Mouse (Mus musculus) intestine, embryonic 16.5 days (tissue): ENCODE measurements at regions not wholly inside any gene's neighbourhood (a gene's known extent, or its start where the extent isn't known, plus 50 kb on each side); places are given as distances from the start of the nearest gene placed in this dataset.

Experiments
- ATAC-seq: fragments of 200-750 bp; cut with Nextera tagmentation; 2 replicates; pipeline ENCODE4 v1.8.0; 2017; ENCODE audit warnings: moderate TSS enrichment, moderate library complexity
- H3K27ac ChIP-seq: fragments of 300-500 bp; sonication (generic); 2 replicates; pipeline ENCODE4 v1.5.1; 2014; ENCODE audit warnings: mild to moderate bottlenecking, low read length
- H3K27me3 ChIP-seq: fragments of 300-500 bp; sonication (generic); replicated peaks from 2 replicates; pipeline ENCODE4 v1.6.1; 2014; ENCODE audit warnings: low read length, control low read depth, mixed read lengths; ENCODE audit not compliant: control insufficient read depth, insufficient read depth
- H3K36me3 ChIP-seq: fragments of 300-500 bp; sonication (generic); 2 replicates; pipeline ENCODE4 v1.6.1; 2014; ENCODE audit warnings: low read length, control low read depth; ENCODE audit not compliant: control insufficient read depth, insufficient read depth
- H3K4me1 ChIP-seq: fragments of 300-500 bp; sonication (generic); 2 replicates; pipeline ENCODE4 v1.6.1; 2014; ENCODE audit warnings: low read length, control low read depth, mixed read lengths; ENCODE audit not compliant: control insufficient read depth, insufficient read depth
- H3K4me2 ChIP-seq: fragments of 300-500 bp; sonication (generic); 2 replicates; pipeline ENCODE4 v1.6.1; 2014; ENCODE audit warnings: low read depth, low read length, control low read depth
- H3K4me3 ChIP-seq: fragments of 300-500 bp; sonication (generic); 2 replicates; pipeline ENCODE4 v1.5.1; 2014; ENCODE audit warnings: mild to moderate bottlenecking, low read length
- H3K9ac ChIP-seq: fragments of 300-500 bp; sonication (generic); 2 replicates; pipeline ENCODE4 v1.6.1; 2014; ENCODE audit warnings: low read depth, low read length
- H3K9me3 ChIP-seq: fragments of 300-500 bp; sonication (generic); 2 replicates; pipeline ENCODE4 v1.6.1; 2016; ENCODE audit warnings: low read length, control low read depth; ENCODE audit not compliant: control insufficient read depth
- WGBS: fragments of 180-500 bp; shearing (Covaris S2); extraction: QIAGEN DNeasy Blood & Tissue Kit; methylation state at CpG from one replicate; pipeline ENCODE4 v1.1.7; 2014; 5-methylcytosine and 5-hydroxymethylcytosine counted together

DNA sequence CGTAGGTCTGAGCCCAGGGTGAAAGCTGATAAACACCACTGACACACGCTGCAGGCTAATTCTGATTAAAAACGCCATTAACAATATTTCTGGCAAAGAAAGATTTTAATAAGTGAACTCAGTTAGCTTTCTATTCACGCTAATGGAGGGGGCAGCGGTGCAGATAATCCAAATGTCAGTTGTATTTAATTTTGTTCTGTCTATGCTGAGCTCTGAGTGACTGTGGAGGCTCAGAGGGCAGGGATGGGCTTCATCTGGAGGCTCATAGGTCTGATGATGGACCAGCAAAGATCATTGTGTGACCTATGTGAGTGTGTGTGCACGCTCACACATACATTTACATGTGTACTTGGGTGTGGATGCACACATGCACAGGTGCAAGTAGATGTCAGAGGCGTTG is 134.3 kb upstream of the Thsd7b start:
- no peaks in the 10 kb centered on the region for H3K9me3 ChIP-seq
- 81% methylated on average over 7 of the region's 7 CpGs for WGBS

DNA sequence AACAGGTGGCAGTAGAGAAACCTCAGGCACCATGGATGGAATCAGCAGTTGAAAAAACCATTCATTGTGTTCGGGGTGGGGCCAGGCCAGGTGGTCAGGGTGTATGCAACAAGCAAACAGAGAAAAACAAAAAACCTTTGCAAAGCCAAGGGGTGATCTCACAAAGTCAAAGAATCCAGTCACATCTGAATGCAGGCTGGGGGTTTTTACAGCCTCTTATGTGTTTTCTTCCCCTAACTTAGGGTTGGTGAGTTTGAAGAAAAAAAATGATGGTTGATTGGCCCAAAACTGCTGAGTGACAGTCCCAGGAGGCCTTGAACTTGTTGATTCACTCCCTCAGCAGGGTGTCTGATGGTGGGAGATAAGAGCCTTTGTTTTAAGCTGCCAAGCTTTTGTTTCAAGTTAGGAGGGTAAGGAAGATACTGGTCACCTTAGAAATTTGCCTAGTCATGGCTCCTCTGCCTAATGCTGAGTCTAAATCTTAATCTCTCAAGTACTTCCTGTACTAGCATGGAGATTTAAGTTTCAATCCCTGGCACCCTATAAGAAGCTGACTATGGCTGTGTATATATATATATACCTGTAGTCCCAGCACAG is 166.0 kb upstream of the Thsd7b start:
- Histone ChIP-seq H3K4me2 (no peak overlapping the region), H3K9ac (no peak overlapping the region), H3K27me3 (no peaks in the 10 kb centered on the region), H3K27ac (no peak overlapping the region), H3K36me3 (no peaks in the 10 kb centered on the region), H3K4me3 (no peak overlapping the region), H3K4me1 (no peaks in the 10 kb centered on the region), H3K9me3 (no peaks in the 10 kb centered on the region)
- 69% methylated on average over 1 of the region's 1 CpGs for WGBS
- no peak for ATAC-seq

More for the DNA sequence above, 134.3 kb upstream of the Thsd7b start:
- H3K27ac ChIP-seq, result no peak overlapping the region
- H3K27me3 ChIP-seq, result no peaks in the 10 kb centered on the region
- no peak for ATAC-seq
- H3K4me3 ChIP-seq, result no peak overlapping the region
- H3K4me2 ChIP-seq, result no peak overlapping the region
- H3K9ac ChIP-seq, result no peak overlapping the region
- no peaks in the 10 kb centered on the region for H3K4me1 ChIP-seq
- no peaks in the 10 kb centered on the region for H3K36me3 ChIP-seq

- no peak overlapping the region for H3K4me2 ChIP-seq
- no peak overlapping the region for H3K9ac ChIP-seq
- H3K4me3 ChIP-seq, result no peak overlapping the region
- H3K36me3 ChIP-seq, result no peaks in the 10 kb centered on the region
- 79% methylated on average over 8 of the region's 8 CpGs for WGBS
- no peaks in the 10 kb centered on the region for H3K4me1 ChIP-seq
- H3K27me3 ChIP-seq, result no peaks in the 10 kb centered on the region
- no peak overlapping the region for H3K27ac ChIP-seq
- no peaks in the 10 kb centered on the region for H3K9me3 ChIP-seq
- ATAC-seq, result no peak
Measured at GRCm38 (mm10) chr1:129100997-129101396, 172.1 kb upstream of the Thsd7b start.

GRCm38 (mm10) chr1:129078274-129078673 is 194.8 kb upstream of the Thsd7b start:
- Histone ChIP-seq H3K4me3 (no peak overlapping the region), H3K27me3 (no peaks in the 10 kb centered on the region), H3K4me1 (no peaks in the 10 kb centered on the region), H3K27ac (no peak overlapping the region), H3K9me3 (no peaks in the 10 kb centered on the region), H3K9ac (no peak overlapping the region), H3K36me3 (no peaks in the 10 kb centered on the region), H3K4me2 (no peak overlapping the region)
- 68% methylated on average over 3 of the region's 3 CpGs for WGBS
- ATAC-seq, result no peak

GRCm38 (mm10) chr1:129057182-129057581 is 215.9 kb upstream of the Thsd7b start:
- H3K9ac ChIP-seq, result no peak overlapping the region

DNA sequence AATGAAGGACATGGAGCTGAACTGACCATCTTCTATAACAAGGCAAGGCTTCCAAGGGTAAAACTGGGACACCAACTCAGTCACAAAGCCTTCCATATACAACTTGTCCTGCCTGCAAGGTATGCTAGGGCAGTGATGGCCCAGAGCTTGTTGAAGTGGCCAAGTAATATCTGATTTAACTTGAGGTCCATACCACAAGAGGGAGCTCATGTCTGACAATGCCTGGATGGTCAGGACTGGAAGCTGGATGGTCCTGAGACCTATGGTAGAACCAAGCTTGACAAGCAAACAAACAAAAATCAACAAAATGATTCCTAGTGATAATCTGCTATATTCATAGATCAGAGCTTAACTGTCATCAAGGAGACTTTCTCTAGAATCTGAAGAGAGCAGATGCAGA is 217.8 kb upstream of the Thsd7b start:
- H3K4me1 ChIP-seq, result no peaks in the 10 kb centered on the region
- H3K9me3 ChIP-seq, result no peaks in the 10 kb centered on the region
- H3K27me3 ChIP-seq, result no peaks in the 10 kb centered on the region
- no peaks in the 10 kb centered on the region for H3K36me3 ChIP-seq
- no peak overlapping the region for H3K27ac ChIP-seq
- no peak overlapping the region for H3K4me2 ChIP-seq
- H3K4me3 ChIP-seq, result no peak overlapping the region
- ATAC-seq, result no peak
- no peak overlapping the region for H3K9ac ChIP-seq

More at GRCm38 (mm10) chr1:129057182-129057581, 215.9 kb upstream of the Thsd7b start:
- Histone ChIP-seq H3K9me3 (no peaks in the 10 kb centered on the region), H3K4me3 (no peak overlapping the region), H3K36me3 (no peaks in the 10 kb centered on the region), H3K27ac (no peak overlapping the region), H3K27me3 (no peaks in the 10 kb centered on the region), H3K4me2 (no peak overlapping the region), H3K4me1 (no peaks in the 10 kb centered on the region)
- ATAC-seq, result no peak
- 69% methylated on average over 6 of the region's 6 CpGs for WGBS

GRCm38 (mm10) chr1:129033707-129034106 is 239.4 kb upstream of the Thsd7b start:
- no peak overlapping the region for H3K4me2 ChIP-seq
- WGBS, result 86% methylated on average over 5 of the region's 5 CpGs
- H3K27me3 ChIP-seq, result no peaks in the 10 kb centered on the region

DNA sequence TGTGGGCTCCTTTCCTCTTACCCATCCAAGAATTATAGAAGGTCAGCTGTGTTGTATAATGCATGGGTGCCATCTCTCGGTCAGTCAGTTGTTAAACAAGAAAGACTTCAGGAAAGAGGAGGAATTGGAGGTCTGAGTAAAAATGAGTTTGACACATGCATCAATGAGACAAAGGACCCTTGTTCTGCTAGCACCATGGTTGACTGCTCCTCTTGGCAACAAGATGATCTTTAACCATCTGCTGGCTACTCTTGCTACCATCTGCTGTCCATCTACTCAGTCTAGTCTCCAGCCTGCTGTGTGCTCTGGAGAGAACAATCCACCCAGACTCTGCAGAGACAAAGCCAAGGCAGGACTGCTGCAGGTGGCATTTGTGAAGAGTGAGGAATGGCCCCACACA is 267.2 kb upstream of the Thsd7b start:
- ATAC-seq, result no peak
- Histone ChIP-seq H3K4me3 (no peak overlapping the region), H3K9ac (no peak overlapping the region), H3K27ac (no peak overlapping the region), H3K4me2 (no peak overlapping the region), H3K27me3 (no peaks in the 10 kb centered on the region), H3K9me3 (no peaks in the 10 kb centered on the region), H3K4me1 (no peaks in the 10 kb centered on the region), H3K36me3 (no peaks in the 10 kb centered on the region)
- 73% methylated on average over 1 of the region's 1 CpGs for WGBS

More at GRCm38 (mm10) chr1:129033707-129034106, 239.4 kb upstream of the Thsd7b start:
- no peak overlapping the region for H3K4me3 ChIP-seq
- no peak overlapping the region for H3K27ac ChIP-seq
- H3K9me3 ChIP-seq, result no peaks in the 10 kb centered on the region
- no peak overlapping the region for H3K9ac ChIP-seq
- no peaks in the 10 kb centered on the region for H3K4me1 ChIP-seq
- no peaks in the 10 kb centered on the region for H3K36me3 ChIP-seq
- ATAC-seq, result no peak

DNA sequence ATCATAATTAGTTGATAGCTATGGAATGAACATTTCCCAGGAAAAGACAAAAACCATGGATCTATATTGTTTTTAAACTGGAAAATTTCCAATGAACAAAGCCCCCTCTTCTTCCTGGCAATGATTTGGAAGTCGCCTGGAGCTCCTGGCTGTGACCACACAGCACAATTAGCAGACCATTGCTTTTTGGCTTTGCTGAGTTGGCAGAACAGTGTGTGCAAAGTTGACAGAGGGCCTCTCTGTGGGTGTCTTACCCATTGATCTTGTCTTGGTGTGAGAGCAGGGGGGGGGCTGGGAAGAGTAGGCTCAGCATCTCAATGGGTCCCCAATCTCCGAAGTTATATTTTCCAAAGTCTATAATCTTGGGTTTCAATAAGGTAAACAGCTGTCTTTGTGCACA is 270.8 kb upstream of the Thsd7b start:
- no peak overlapping the region for H3K4me3 ChIP-seq
- no peaks in the 10 kb centered on the region for H3K36me3 ChIP-seq
- H3K27ac ChIP-seq, result no peak overlapping the region
- ATAC-seq, result no peak
- H3K27me3 ChIP-seq, result no peaks in the 10 kb centered on the region
- H3K4me1 ChIP-seq, result no peaks in the 10 kb centered on the region
- 71% methylated on average over 2 of the region's 2 CpGs for WGBS
- H3K4me2 ChIP-seq, result no peak overlapping the region
- no peaks in the 10 kb centered on the region for H3K9me3 ChIP-seq
- no peak overlapping the region for H3K9ac ChIP-seq

DNA sequence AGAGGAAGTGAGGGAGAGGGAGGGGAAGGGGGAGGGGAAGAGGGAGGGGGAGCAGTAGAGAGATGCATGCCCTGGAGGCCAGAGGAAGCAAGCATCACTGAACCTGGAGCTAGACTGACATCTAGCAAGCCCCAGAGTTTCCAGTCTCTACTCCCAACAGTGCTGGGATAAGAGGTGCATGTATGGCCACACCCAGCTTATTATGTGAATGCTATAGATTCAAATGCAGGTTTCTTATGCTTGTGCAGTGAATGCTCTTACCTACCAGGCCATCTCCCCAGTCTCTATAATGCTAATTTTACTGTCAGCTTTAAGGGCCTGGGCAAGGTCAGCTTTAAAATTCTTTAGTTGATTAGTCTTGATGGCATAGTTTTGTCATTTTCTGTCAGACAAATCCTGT is 271.3 kb upstream of the Thsd7b start:
- H3K27me3 ChIP-seq, result no peaks in the 10 kb centered on the region

More for the DNA sequence above, 271.3 kb upstream of the Thsd7b start:
- Histone ChIP-seq H3K4me3 (no peak overlapping the region), H3K9me3 (no peaks in the 10 kb centered on the region), H3K9ac (no peak overlapping the region), H3K27ac (no peak overlapping the region), H3K36me3 (no peaks in the 10 kb centered on the region), H3K4me1 (no peaks in the 10 kb centered on the region), H3K4me2 (no peak overlapping the region)
- no peak for ATAC-seq
